Mouse (Mus musculus) kidney, embryonic 15.5 days (tissue): ENCODE results near the gene Gnas. TPM values are rescaled to one million over a fixed set of nuclear protein-coding genes. Genes with fewer than 3 reads are reported as not detected.

Experiments
- ATAC-seq: fragments of 200-750 bp; cut with Nextera tagmentation; replicated peaks from 2 replicates; pipeline ENCODE4 v1.8.0; 2017; ENCODE audit warnings: moderate TSS enrichment; ENCODE audit not compliant: low FRiP score
- H3K27ac ChIP-seq: fragments of 300-500 bp; sonication (generic); 2 replicates; pipeline ENCODE4 v1.5.1; 2015; ENCODE audit warnings: mild to moderate bottlenecking, inconsistent platforms
- H3K27me3 ChIP-seq: fragments of 300-500 bp; sonication (generic); 2 replicates; pipeline ENCODE4 v1.6.1; 2015; ENCODE audit warnings: inconsistent platforms
- H3K36me3 ChIP-seq: fragments of 300-500 bp; sonication (generic); 2 replicates; pipeline ENCODE4 v1.6.1; 2015; ENCODE audit warnings: inconsistent platforms
- H3K4me1 ChIP-seq: fragments of 300-500 bp; sonication (generic); 2 replicates; pipeline ENCODE4 v1.6.1; 2015; ENCODE audit warnings: inconsistent platforms
- H3K4me2 ChIP-seq: fragments of 300-500 bp; sonication (generic); 2 replicates; pipeline ENCODE4 v1.6.1; 2015; ENCODE audit warnings: moderate library complexity, mild to moderate bottlenecking, inconsistent platforms
- H3K4me3 ChIP-seq: fragments of 300-500 bp; sonication (generic); replicated peaks from 2 replicates; pipeline ENCODE4 v1.5.1; 2015; ENCODE audit warnings: mild to moderate bottlenecking, inconsistent platforms
- H3K9ac ChIP-seq: fragments of 300-500 bp; sonication (generic); 2 replicates; pipeline ENCODE4 v1.6.1; 2015; ENCODE audit warnings: mild to moderate bottlenecking, inconsistent platforms
- H3K9me3 ChIP-seq: fragments of 300-500 bp; sonication (generic); replicated peaks from 2 replicates; pipeline ENCODE4 v1.6.1; 2016; ENCODE audit warnings: inconsistent platforms
- WGBS: fragments of 180-500 bp; shearing (Covaris S2); methylation state at CpG from one replicate; pipeline ENCODE4 v1.1.7; 2015; ENCODE audit warnings: mixed read lengths; 5-methylcytosine and 5-hydroxymethylcytosine counted together
- polyA plus RNA-seq: library from polyadenylated mRNA; unstranded; fragments of >200 nt; fragmentation: Nextera tagmentation; extraction: Ambion mirVana; gene quantifications from 2 replicates; pipeline ENCODE4 v1.2.1, GENCODE M21; 2015

The Gnas gene
- 1,546 and 1,642 TPM in 2 replicates for polyA plus RNA-seq

DNA sequence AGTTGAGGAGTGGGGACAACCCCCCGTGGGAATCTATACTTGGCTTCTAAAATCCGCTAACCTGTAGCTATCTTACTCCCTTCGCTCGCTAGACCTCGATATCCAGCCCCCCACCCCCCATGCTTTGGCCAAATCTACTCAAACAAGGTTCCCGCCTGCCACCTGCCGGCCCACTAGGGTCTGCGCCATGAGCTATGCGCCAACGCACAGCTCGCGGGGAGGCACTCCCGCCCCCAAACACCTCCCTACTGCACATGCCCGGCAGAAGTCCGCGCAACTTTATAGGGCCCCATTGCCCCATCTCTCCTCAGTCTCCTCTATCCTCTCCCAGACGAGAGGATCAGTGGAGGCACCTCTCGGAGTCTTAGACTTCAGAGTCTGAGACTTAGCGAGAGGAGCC is at the start of gene Gnas:
Gene Gnas, plus strand, starts transcription at position 310 of the 400 bp plus-strand sequence.
- Histone ChIP-seq H3K4me2 (peak within 1 kb of the TSS; percentile 61), H3K27ac (no peak within 1 kb of the TSS), H3K4me1 (peaks cover 24% of the 10 kb centered on the region), H3K36me3 (peaks cover 93% of the 10 kb centered on the region), H3K4me3 (peak within 1 kb of the TSS; percentile 40), H3K9me3 (peaks cover 29% of the 10 kb centered on the region), H3K27me3 (peaks cover 61% of the 10 kb centered on the region), H3K9ac (no peak within 1 kb of the TSS)
- WGBS: 56% methylated on average over 19 of the region's 19 CpGs
- peak; percentile 57 for ATAC-seq

DNA sequence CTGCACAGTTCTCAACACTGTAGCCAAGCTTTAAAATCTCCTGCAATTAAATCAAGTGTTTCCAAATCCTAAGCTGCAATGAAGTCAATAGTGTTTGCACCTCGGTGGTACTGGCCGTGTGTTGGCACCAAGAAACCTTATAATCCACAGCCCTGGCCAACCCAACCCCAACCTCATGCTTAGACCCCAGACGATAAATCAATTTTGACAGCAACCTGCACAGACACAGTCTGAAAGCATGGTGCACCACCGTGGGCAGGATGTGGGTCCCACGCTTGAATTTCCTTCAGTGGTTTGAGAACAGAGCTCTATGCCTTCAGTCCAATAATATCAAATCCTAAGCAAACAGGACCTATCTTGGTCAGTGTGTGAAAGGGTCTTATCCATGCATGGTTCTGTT is 41.7 kb upstream of the Gnas start:
- no peak overlapping the region for H3K4me2 ChIP-seq
- no peaks in the 10 kb centered on the region; the same call in 1 of the 2 replicates for H3K9me3 ChIP-seq
- H3K27me3 ChIP-seq: no peaks in the 10 kb centered on the region
- no peaks in the 10 kb centered on the region for H3K36me3 ChIP-seq
- H3K4me1 ChIP-seq: no peaks in the 10 kb centered on the region
- no peak overlapping the region for H3K9ac ChIP-seq
- no peak for ATAC-seq
- H3K4me3 ChIP-seq: no peak overlapping the region
- 88% methylated on average over 5 of the region's 5 CpGs for WGBS
- no peak overlapping the region for H3K27ac ChIP-seq

DNA sequence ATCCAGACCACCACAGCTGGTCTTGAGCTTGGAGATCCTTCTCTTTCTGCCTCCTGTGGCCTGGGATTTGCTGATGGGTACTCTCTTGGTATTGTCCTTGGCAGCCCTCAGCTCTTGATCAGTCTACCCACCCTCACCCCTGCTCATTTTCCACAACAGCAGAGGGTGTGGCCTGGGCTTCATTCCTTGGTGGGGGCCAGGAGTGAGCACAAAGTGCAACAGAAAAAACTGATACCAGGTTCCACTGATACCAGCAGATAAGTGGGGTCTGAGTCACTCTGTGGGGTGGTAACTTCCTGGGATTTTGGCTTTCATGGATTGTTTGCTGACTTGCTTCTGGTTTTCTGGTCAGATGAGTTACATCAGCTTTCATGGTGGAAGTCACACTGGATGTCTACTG is 32.2 kb upstream of the Gnas start:
- no peaks in the 10 kb centered on the region for H3K36me3 ChIP-seq
- no peak for ATAC-seq
- H3K27me3 ChIP-seq: peaks cover 9% of the 10 kb centered on the region
- H3K4me3 ChIP-seq: no peak overlapping the region
- H3K4me2 ChIP-seq: no peak overlapping the region
- H3K9ac ChIP-seq: no peak overlapping the region
- H3K4me1 ChIP-seq: no peaks in the 10 kb centered on the region
- H3K9me3 ChIP-seq: no peaks in the 10 kb centered on the region
- no peak overlapping the region for H3K27ac ChIP-seq

DNA sequence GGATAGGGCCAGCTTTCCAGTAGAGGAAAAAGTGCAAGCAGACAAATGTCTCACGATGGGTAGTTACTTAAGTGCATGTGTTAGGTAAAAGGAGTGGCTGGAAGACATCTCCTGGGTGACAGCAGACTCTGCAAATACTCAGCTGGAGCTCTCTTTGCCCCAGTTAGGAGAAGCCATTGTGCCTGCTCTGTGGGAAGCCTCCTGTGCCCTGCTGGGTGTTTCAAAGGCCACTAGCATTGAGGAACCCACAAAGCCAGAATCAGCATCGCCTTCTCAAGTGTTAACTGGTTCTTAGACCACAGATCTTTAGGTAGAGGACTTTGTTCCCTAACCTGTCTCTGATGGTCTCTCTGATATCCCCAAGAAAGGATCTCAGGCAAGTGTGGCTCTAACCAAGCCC is 26.8 kb upstream of the Gnas start:
- Histone ChIP-seq H3K9me3 (no peaks in the 10 kb centered on the region), H3K27me3 (peaks cover 22% of the 10 kb centered on the region), H3K4me3 (no peak overlapping the region), H3K27ac (no peak overlapping the region), H3K9ac (no peak overlapping the region), H3K4me1 (no peaks in the 10 kb centered on the region), H3K36me3 (no peaks in the 10 kb centered on the region), H3K4me2 (no peak overlapping the region)
- ATAC-seq: no peak
- WGBS: 58% methylated on average over 2 of the region's 2 CpGs

DNA sequence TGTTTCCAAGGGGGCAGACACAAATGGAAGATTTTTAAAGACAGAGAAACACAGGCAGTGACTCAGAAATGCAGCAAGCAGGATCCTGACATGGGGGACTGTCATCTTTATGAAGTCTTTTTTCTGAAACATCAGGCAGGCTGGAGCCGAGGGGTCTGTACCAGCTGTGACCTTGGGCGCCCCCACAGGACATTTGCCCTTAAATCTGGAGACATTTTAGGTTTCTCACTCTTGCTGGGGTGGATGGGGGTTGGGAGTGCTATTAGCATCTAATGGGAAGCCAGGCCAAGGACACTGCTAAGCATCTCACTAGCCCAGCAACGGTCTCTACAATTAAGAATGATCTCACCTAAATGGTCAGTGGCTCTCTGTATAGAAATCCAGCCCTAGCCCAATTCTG is 24.1 kb upstream of the Gnas start:
- Histone ChIP-seq H3K36me3 (no peaks in the 10 kb centered on the region), H3K4me3 (no peak overlapping the region), H3K4me1 (no peaks in the 10 kb centered on the region), H3K4me2 (no peak overlapping the region), H3K27ac (no peak overlapping the region), H3K27me3 (peaks cover 22% of the 10 kb centered on the region), H3K9ac (no peak overlapping the region), H3K9me3 (no peaks in the 10 kb centered on the region)
- no peak for ATAC-seq
- WGBS: 7% methylated on average over 3 of the region's 3 CpGs

DNA sequence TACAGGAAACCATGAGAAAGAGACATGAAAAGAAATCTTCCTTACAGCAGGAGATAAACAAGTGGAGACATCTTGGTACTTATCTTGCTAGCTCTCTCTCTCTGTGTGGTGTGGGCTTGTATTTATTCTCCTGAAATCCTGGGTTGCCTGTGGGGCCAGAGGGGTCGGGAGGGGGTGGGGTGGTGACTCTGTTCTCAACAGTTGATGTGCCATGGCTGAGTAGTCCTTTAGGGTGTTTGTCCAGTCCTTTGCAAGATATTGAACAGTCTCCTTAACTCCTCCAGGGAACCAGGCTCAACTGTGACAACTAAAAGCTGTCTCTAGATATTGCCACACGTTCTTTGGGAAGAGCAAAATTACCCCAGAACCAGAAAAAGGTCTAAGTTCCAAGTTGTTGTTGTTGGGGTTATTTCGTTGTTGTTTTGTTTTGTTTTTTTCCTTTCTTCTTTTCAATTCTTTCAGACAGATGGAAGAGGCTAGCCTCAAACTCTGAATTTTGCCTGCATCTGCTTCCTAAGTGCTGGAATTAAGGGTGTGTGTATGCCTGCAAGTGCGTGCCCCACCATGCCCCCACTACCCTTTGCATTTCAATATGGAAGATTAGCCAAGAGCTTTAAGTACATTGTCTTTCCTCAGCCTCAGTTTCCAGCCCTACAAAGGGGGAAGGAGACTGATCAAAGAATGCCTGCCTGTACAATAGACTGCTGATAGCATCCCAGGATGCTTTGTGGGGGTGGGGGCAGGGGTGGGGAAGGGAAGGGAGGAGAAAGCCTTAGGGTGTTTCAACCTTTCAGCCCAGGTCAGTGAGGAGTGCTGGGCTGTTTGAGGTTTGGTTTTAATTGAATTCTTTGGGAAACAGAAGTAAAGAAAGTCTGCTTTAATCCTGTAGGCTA is 23.0 kb upstream of the Gnas start:
- Histone ChIP-seq H3K27me3 (peaks cover 19% of the 10 kb centered on the region), H3K27ac (no peak overlapping the region), H3K4me3 (no peak overlapping the region), H3K9ac (no peak overlapping the region), H3K4me2 (no peak overlapping the region), H3K36me3 (peaks cover 7% of the 10 kb centered on the region; the same call in 1 of the 2 replicates), H3K4me1 (no peaks in the 10 kb centered on the region), H3K9me3 (no peaks in the 10 kb centered on the region)
- no peak for ATAC-seq
- WGBS: 26% methylated on average over 4 of the region's 4 CpGs

DNA sequence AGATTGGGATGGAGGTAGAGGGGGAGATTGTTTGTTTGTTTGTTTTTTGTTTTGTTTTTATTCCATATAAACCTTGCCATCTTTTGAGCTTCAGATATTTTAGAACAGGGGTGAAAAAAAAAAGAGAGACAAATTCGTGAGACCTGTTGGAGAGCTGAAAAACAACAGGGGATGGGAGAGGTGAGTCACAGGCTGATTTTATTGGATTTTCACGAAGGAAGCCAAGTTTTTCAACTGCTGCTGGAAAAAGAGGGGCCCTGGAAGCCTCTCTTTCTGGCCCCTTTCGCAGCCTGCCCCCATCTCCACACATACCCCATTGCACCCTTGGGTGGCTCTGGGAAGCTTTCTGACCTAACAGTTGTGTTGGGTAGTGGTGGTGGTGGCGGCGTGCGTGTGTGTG is 22.3 kb upstream of the Gnas start:
- Histone ChIP-seq H3K36me3 (peaks cover 14% of the 10 kb centered on the region), H3K9ac (no peak overlapping the region), H3K4me3 (no peak overlapping the region), H3K27ac (no peak overlapping the region), H3K4me2 (no peak overlapping the region), H3K9me3 (no peaks in the 10 kb centered on the region), H3K27me3 (peaks cover 14% of the 10 kb centered on the region), H3K4me1 (no peaks in the 10 kb centered on the region)
- no peak for ATAC-seq
- WGBS: 60% methylated on average over 6 of the region's 6 CpGs

DNA sequence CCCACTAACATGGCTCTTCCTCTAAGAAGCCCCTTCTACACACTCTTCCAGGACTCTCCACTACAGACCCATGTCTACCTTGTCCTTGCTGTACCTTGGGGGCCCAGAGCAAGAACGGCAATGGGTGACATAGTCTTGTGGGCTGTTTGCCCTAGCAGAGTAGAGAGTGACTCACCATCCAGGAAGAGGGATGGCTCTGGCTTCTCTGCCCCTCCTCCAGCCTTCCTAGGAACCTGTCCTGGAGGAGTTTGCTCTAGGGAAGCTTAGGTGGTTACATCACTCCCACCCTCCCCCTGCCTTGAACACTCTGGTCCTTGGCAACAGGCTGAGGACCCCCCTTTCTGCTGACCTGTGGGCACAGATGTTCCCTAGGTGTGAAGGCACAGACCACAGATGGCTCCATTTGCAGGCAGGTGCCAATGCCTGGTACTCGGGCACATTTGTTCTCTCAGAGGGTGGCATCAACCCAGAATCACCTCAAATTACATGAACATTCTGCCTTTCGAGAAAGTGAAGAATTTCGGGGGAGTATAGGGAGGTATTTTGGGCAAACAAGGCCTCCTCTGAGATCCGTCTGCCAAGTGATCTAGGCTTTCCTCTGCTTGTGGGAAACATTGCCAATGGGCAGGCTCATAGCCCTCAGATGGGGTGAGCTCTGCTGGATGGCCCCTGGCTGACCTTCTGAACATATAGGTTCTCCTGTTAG is 20.9 kb upstream of the Gnas start:
- H3K4me1 ChIP-seq: no peaks in the 10 kb centered on the region
- H3K27me3 ChIP-seq: peaks cover 8% of the 10 kb centered on the region; the same call in 1 of the 2 replicates
- H3K27ac ChIP-seq: no peak overlapping the region
- peaks cover 28% of the 10 kb centered on the region for H3K36me3 ChIP-seq
- no peak overlapping the region for H3K9ac ChIP-seq
- H3K9me3 ChIP-seq: no peaks in the 10 kb centered on the region
- H3K4me2 ChIP-seq: no peak overlapping the region
- ATAC-seq: no peak
- WGBS: 50% methylated on average over 5 of the region's 5 CpGs
- no peak overlapping the region for H3K4me3 ChIP-seq

DNA sequence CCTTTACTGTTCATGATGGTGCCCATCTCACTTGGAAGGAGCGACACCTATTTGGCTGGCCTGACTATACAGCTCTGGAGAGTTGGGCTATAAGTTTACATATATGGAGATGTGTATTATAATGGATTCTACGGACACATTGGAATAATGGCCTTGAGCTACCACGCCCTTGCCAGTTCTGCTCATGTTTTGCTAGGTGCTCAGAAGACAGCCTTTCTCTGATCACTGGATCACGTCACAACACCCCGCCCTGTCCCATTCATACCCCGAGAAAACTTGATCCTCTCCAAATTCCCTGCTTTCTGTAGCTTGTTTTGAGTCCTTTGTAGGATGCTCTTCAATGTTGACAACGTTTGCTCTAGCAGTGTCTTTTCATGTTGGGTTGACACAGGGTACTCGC is 19.9 kb upstream of the Gnas start:
- no peak overlapping the region for H3K27ac ChIP-seq
- H3K4me1 ChIP-seq: no peaks in the 10 kb centered on the region
- H3K4me3 ChIP-seq: no peak overlapping the region
- H3K36me3 ChIP-seq: peaks cover 37% of the 10 kb centered on the region
- peaks cover under 1% of the 10 kb centered on the region; the same call in 1 of the 2 replicates for H3K27me3 ChIP-seq
- no peak for ATAC-seq
- WGBS: 90% methylated on average over 8 of the region's 8 CpGs
- no peak overlapping the region for H3K4me2 ChIP-seq
- no peaks in the 10 kb centered on the region for H3K9me3 ChIP-seq
- no peak overlapping the region for H3K9ac ChIP-seq

DNA sequence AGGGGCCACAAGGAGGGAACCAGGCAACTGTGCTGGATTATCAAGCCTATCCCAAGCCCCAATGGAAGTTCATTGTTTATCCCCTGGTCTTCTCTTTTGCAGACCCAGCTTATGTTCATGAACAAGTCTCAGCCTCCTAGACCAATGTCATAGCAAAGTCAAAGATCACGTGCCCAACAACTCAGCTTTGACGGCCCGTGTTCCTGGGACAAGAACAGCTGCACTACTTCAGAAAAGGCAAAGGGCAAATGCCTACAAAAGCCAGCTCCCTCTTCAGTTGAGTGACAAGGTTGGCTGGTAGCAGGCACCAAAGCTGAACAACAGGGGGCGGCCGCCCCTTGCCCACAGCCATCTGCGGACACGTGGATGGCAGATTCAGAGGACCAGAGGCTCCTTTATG is 13.7 kb upstream of the Gnas start:
- no peak for ATAC-seq
- Histone ChIP-seq H3K27ac (no peak overlapping the region), H3K4me2 (no peak overlapping the region), H3K27me3 (no peaks in the 10 kb centered on the region), H3K4me3 (no peak overlapping the region), H3K9me3 (no peaks in the 10 kb centered on the region), H3K4me1 (no peaks in the 10 kb centered on the region), H3K9ac (no peak overlapping the region), H3K36me3 (peaks cover 62% of the 10 kb centered on the region)
- 84% methylated on average over 7 of the region's 7 CpGs for WGBS

DNA sequence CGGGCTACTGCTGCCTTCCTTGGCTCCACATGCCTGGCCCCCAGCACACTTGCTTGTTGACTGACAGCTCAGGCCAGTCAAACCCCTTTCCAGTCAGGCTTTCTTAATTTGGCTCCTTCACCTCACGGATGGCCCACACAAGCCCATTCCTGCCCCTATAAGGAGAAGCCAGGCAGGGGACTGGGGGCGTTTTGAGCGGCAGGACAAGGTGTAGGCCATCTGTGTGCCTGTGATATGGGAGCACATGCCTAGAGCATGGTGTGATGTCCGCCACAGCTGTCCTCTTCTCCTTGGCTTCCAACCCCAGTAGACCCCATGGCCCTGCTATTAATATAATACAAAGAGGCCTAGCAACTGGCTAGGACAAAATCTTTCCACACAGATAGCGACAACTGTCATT is 12.7 kb upstream of the Gnas start:
- no peaks in the 10 kb centered on the region for H3K9me3 ChIP-seq
- 80% methylated on average over 6 of the region's 6 CpGs for WGBS
- no peak overlapping the region for H3K27ac ChIP-seq
- H3K36me3 ChIP-seq: peaks cover 54% of the 10 kb centered on the region
- no peaks in the 10 kb centered on the region for H3K4me1 ChIP-seq
- no peaks in the 10 kb centered on the region for H3K27me3 ChIP-seq
- no peak overlapping the region for H3K4me2 ChIP-seq
- ATAC-seq: no peak
- H3K9ac ChIP-seq: no peak overlapping the region
- no peak overlapping the region for H3K4me3 ChIP-seq

DNA sequence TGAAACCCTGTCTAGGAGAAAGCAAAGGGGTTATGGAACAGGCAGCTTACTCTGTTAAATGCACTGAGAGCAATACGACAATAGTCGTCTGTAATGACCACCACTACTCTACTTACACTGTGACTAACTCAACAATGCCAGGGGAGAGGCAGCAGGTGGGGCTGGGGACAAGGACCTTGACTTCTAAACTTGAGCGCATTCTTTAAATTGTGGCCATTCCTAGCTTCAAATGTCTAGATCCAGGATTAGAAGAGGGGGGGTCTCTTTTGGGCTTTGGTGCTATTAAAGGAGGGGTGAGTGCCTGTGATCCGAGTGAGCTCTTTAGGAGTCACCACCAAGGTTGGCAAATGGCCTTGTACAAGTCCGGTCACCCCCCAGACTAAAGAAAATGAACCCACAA is 11.0 kb upstream of the Gnas start:
- no peak overlapping the region for H3K27ac ChIP-seq
- no peaks in the 10 kb centered on the region for H3K27me3 ChIP-seq
- 83% methylated on average over 5 of the region's 5 CpGs for WGBS
- peaks cover 49% of the 10 kb centered on the region for H3K36me3 ChIP-seq
- H3K4me1 ChIP-seq: no peaks in the 10 kb centered on the region
- no peak overlapping the region for H3K4me2 ChIP-seq
- H3K9ac ChIP-seq: no peak overlapping the region
- H3K4me3 ChIP-seq: no peak overlapping the region
- ATAC-seq: no peak
- H3K9me3 ChIP-seq: no peaks in the 10 kb centered on the region
